Mouse (Mus musculus): Measurements from ENCODE around the gene Ptprcap. TPM values are rescaled to one million over a fixed set of nuclear protein-coding genes. Genes with fewer than 3 reads are reported as not detected.
A peak's percentile ranks its signal among the peaks of the same experiment; 100 is the strongest.

Gene Ptprcap
- polyA plus RNA-seq, 1 experiment from 2014 or later = 3.9 TPM

GRCm38 (mm10) chr19:4150567-4151487 lies 2.6 kb upstream of the Ptprcap start:
- Histone ChIP-seq H3K4me1 (replicated peaks) (peaks cover 18% of the 10 kb centered on the region), H3K27me3 (replicated peaks) (no peaks in the 10 kb centered on the region), H3K4me3 (replicated peaks) (no peak overlapping the region), H3K4me2 (replicated peaks) (no peak overlapping the region), H3K36me3 (peaks cover 9% of the 10 kb centered on the region), H3K9me3 (no peaks in the 10 kb centered on the region), H3K9ac (no peak overlapping the region), H3K27ac (no peak overlapping the region)
- no peak for ATAC-seq
- 89% methylated on average over 22 of the region's 22 CpGs for WGBS

DNA sequence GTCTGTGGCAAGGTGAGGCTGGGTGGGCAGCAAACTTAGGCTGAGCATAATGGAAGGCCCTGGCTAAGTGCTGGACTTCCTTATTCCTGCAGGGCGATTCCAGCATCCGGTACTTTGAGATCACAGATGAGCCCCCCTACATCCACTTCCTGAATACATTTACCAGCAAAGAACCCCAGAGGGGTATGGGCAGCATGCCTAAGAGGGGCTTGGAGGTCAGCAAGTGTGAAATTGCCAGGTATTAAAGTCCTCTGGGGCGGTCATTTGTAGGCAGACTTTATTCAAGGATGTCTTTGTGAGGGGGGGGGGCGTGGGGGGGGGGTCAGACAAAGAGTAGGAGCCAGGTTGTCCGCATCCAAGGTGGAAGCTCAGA lies 1.9 kb upstream of the Ptprcap start:
- ATAC-seq = no peak
- Histone ChIP-seq H3K4me3 (replicated peaks) (no peak overlapping the region), H3K27ac (no peak overlapping the region), H3K9me3 (no peaks in the 10 kb centered on the region), H3K4me2 (replicated peaks) (no peak overlapping the region), H3K27me3 (replicated peaks) (no peaks in the 10 kb centered on the region), H3K36me3 (peaks cover 9% of the 10 kb centered on the region), H3K4me1 (replicated peaks) (peaks cover 18% of the 10 kb centered on the region), H3K9ac (no peak overlapping the region)
- 70% methylated on average over 5 of the region's 5 CpGs for WGBS

DNA sequence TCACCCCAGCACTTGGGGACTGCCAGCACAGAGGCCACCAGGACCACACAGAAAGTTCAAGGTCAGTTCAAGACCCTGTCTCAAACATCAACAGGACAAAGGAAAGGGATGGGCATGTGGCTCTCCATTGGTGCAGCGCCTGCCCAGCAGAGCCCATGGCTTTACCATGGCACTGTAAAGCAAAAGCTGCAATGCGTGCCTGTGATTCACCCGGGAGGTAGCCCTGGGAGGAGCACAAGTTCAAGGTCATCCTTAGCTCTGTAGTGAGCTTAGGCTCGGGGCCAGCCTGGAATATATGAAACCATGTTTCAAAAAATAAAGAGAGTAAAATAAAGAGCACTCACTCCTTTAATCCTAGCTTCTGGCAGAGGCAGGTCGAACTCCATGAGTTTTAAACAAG lies 1.5 kb upstream of the Ptprcap start:
- Histone ChIP-seq H3K9ac (no peak overlapping the region), H3K27me3 (replicated peaks) (no peaks in the 10 kb centered on the region), H3K36me3 (peaks cover 9% of the 10 kb centered on the region), H3K4me1 (replicated peaks) (peaks cover 18% of the 10 kb centered on the region), H3K27ac (no peak overlapping the region), H3K4me2 (replicated peaks) (no peak overlapping the region), H3K4me3 (replicated peaks) (no peak overlapping the region), H3K9me3 (no peaks in the 10 kb centered on the region)
- ATAC-seq = no peak
- 88% methylated on average over 5 of the region's 5 CpGs for WGBS

DNA sequence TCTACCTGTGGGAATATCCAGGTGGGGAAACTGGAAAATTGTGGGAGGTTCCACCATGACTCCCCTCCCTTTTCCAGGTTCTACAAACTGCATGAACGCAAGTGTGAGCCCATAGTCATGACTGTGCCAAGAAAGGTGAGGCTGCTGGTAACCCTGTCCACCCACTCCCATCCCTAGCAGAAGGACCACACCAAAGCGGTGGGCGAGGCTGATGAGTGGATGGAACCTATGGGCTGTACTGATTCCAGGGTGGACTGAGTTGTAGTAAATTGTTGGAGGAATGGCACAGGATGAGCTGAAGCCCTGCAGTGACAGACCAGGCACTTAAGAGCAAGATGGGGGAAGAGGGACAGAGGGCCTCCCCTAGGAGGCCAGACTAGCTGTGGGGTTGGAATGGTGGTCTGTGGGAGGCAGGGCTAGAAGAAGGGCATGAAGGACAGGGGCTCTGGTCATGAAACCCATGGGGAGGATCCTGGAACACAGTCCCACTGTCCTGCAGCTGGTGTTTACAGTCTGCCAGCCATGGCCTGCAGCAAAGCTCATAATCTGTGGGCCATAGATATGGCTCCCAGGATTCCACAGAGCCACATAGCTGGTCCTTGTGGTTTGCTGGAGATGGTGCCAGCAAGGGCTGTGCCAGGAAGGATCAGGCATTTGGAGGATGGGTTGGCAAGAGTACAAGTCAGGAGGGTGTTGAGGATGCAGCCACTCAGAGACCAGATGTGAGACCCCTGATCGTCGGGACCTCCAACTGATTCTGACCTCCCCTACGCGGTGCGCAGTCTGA lies 766 bp upstream of the Ptprcap start:
- Histone ChIP-seq H3K9me3 (no peaks in the 10 kb centered on the region), H3K4me3 (replicated peaks) (no peak overlapping the region), H3K4me2 (replicated peaks) (no peak overlapping the region), H3K27ac (no peak overlapping the region), H3K4me1 (replicated peaks) (peaks cover 16% of the 10 kb centered on the region), H3K27me3 (replicated peaks) (no peaks in the 10 kb centered on the region), H3K9ac (no peak overlapping the region), H3K36me3 (peaks cover 15% of the 10 kb centered on the region)
- ATAC-seq = no peak
- WGBS = 85% methylated on average over 8 of the region's 8 CpGs

DNA sequence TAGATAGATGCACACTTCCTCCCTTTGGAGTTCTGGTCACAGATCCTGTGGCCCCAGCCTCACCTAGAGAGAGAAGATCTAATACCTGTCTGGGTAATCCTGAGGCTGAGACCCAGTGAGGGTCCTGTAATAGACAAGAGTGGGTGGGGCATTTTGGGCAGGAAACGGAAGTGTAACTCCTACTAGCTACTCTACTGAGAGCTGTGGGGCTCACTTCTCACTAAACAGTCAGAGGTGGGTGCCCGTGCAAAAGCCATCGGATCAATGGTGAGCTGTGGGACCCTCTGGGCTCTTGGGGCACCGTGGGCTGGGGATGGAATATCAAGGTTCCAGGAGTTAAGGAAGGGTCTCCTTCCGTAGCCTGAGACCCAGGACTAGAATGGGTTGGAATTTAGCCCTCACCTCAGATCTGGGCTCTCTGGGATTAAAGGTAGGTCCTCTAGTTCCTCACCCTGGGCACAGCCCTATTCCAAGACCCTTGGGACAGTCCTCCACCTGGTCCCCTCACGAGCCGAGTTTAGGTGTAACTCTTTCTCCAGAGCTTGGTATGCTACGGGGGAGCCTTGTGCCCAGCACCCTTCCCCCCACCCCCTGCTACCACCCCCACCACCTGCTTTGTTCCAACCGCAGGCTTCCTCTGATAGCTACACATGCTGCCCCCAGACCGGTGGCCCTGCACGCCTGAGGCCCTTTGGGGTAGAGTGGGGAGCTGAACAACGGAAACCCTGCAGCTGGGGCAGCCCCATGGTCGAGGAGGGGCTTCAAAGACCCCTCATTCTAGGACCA lies 1.2 kb downstream of the Ptprcap start:
- WGBS = 73% methylated on average over 13 of the region's 13 CpGs
- Histone ChIP-seq H3K9ac (no peak overlapping the region), H3K4me1 (replicated peaks) (peaks cover 5% of the 10 kb centered on the region), H3K9me3 (no peaks in the 10 kb centered on the region), H3K36me3 (peaks cover 25% of the 10 kb centered on the region), H3K4me2 (replicated peaks) (no peak overlapping the region), H3K4me3 (replicated peaks) (no peak overlapping the region), H3K27ac (no peak overlapping the region), H3K27me3 (replicated peaks) (no peaks in the 10 kb centered on the region)
- no peak for ATAC-seq

GRCm38 (mm10) chr19:4155223-4156072 lies 2.0 kb downstream of the Ptprcap start:
- Histone ChIP-seq H3K9me3 (no peaks in the 10 kb centered on the region), H3K4me3 (replicated peaks) (no peak overlapping the region), H3K9ac (no peak overlapping the region), H3K4me1 (replicated peaks) (no peaks in the 10 kb centered on the region; the same call in 1 of the 2 replicates), H3K27me3 (replicated peaks) (no peaks in the 10 kb centered on the region), H3K36me3 (peaks cover 25% of the 10 kb centered on the region), H3K4me2 (replicated peaks) (no peak overlapping the region), H3K27ac (no peak overlapping the region)
- WGBS = 81% methylated on average over 6 of the region's 6 CpGs
- no peak for ATAC-seq

GRCm38 (mm10) chr19:4156073-4156579 lies 2.7 kb downstream of the Ptprcap start:
- H3K27ac ChIP-seq = no peak overlapping the region
- H3K9me3 ChIP-seq = no peaks in the 10 kb centered on the region
- ATAC-seq = no peak
- no peak overlapping the region for H3K9ac ChIP-seq
- peaks cover 19% of the 10 kb centered on the region for H3K36me3 ChIP-seq
- no peaks in the 10 kb centered on the region for H3K4me1 ChIP-seq (replicated peaks)
- no peaks in the 10 kb centered on the region for H3K27me3 ChIP-seq (replicated peaks)
- no peak overlapping the region for H3K4me3 ChIP-seq (replicated peaks)
- 76% methylated on average over 20 of the region's 20 CpGs for WGBS
- no peak overlapping the region for H3K4me2 ChIP-seq (replicated peaks)

- Histone ChIP-seq H3K27ac (no peak overlapping the region), H3K36me3 (peaks cover 18% of the 10 kb centered on the region), H3K4me2 (replicated peaks) (no peak overlapping the region), H3K9ac (no peak overlapping the region), H3K4me3 (replicated peaks) (no peak overlapping the region), H3K9me3 (no peaks in the 10 kb centered on the region), H3K4me1 (replicated peaks) (no peaks in the 10 kb centered on the region), H3K27me3 (replicated peaks) (no peaks in the 10 kb centered on the region)
- WGBS = 90% methylated on average over 12 of the region's 12 CpGs
- no peak for ATAC-seq
Observed at GRCm38 (mm10) chr19:4156771-4157170, 3.4 kb downstream of the Ptprcap start.

DNA sequence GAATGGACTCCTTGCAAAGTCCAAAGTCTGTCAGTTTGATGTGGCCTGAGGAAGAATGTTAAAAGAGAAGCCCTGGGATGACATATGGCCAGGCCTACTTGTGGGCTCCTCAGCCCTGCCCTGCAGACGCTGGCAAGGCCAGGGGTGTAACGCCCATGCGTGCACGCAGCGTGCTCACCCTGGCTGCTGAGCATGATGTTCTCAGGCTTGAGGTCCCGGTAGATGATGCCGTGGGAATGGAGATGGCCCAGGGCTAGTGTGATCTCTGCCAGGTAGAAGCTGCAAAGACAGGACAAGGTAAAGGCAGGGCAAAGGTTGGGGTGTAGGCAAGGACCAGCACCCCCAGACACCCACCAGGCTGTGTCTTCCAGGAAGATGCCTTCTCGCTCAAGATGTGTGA lies 5.6 kb downstream of the Ptprcap start:
- H3K27ac ChIP-seq = no peak overlapping the region
- no peak for ATAC-seq
- WGBS = 92% methylated on average over 8 of the region's 8 CpGs
- no peaks in the 10 kb centered on the region for H3K9me3 ChIP-seq
- peaks cover 16% of the 10 kb centered on the region for H3K36me3 ChIP-seq
- H3K4me1 ChIP-seq (replicated peaks) = peaks cover 10% of the 10 kb centered on the region
- H3K9ac ChIP-seq = no peak overlapping the region
- H3K4me3 ChIP-seq (replicated peaks) = no peak overlapping the region
- H3K27me3 ChIP-seq (replicated peaks) = no peaks in the 10 kb centered on the region
- H3K4me2 ChIP-seq (replicated peaks) = no peak overlapping the region

DNA sequence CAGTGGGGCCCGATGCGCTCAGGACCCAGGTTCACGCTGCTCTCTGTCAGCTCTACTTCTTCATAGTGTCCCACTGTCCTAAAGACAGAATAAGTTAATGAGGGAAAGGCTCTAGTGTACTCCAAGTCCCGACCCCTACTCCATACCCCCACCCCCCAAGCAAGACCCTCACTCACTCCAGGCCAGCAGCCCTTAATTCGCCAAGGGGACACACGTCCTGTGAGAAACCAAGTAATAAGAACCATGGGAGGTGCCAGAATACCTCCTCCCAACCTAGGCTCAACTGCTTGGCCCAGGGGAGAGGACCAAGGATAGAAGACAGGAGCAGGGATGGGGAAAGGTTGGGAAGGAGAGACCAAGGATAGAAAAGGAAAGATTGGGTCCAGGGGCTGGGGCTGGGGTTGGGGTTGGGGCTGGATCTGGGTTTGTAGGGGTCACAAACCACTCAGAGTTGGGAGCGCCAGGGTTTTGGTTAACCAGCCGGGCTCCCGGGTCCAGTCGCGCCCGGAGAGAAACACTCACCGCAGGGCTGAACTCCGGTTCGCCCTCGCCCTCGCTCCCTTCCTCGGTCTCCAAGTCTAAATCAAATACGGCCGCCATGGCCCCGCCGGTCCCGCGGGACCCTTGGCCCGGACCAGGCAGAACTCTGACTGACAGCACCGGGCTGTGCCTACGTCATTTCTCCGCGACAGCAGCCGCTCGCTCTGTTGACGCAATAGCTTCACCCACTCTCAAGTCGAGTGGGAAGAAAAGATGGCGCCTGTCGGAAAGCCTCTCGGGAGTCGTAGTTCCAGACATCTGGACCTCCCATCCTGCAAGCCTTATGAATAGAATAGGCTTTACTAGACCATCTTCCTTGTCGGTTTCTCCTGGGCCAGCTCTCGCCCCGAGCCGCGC lies 9.5 kb downstream of the Ptprcap start, which contains the start of gene Rps6kb2:
Gene Rps6kb2 (minus strand): TSS at position 709 of the 897 bp plus-strand sequence.
- peak; percentile 90 for ATAC-seq
- no peaks in the 10 kb centered on the region for H3K9me3 ChIP-seq
- H3K36me3 ChIP-seq = peaks cover 10% of the 10 kb centered on the region
- peak within 1 kb of the TSS; percentile 64; the same call in 1 of the 2 replicates for H3K27ac ChIP-seq
- peak within 1 kb of the TSS; percentile 87 for H3K4me2 ChIP-seq (replicated peaks)
- no peaks in the 10 kb centered on the region for H3K27me3 ChIP-seq (replicated peaks)
- peaks cover 10% of the 10 kb centered on the region for H3K4me1 ChIP-seq (replicated peaks)
- 6% methylated on average over 42 of the region's 42 CpGs for WGBS
- H3K4me3 ChIP-seq (replicated peaks) = peak within 1 kb of the TSS; percentile 77
- peak within 1 kb of the TSS; percentile 72 for H3K9ac ChIP-seq

Data from intestine, embryonic 15.5 days (tissue).